ENCODE assay signal across 8 mouse cellular contexts in the genomic region with DNA sequence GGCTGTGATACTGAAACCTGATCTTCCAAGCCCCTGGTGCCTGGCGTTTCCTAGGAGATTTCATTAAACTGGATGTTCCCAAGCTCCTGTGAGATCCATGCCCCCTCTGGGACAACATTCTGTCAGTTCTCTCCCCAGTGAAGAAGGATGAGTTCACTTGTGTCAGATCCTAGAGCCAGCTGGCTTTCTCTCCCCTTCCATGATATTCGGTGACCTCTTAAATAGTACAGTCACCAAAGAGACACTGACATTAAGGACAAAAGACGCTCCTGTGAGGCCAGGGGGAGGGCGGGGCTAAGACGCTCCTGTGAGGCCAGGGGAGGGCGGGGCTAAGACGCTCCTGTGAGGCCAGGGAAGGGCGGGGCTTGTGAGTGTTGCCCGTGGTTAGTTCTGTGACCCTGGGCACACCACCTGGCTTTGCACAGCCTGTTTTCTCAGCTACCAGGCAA. TPM values are rescaled to one million over a fixed set of nuclear protein-coding genes. Genes with fewer than 3 reads are reported as not detected.
A peak's percentile ranks its signal among the peaks of the same experiment; 100 is the strongest.
DNase-seq lines count a peak whose midpoint lies in the region; ATAC-seq and TF ChIP-seq lines count a peak whose summit lies in the region.

No protein-coding gene starts in this region.

- TF ChIP-seq POLR2A in bone marrow macrophage, adult 2 months (IDR thresholded peaks at IDR 0.05; ENCODE audit: borderline replicate concordance, low read depth, low read length): no peak

- 4% methylated on average over 9 of the region's 9 CpGs for WGBS in heart, embryonic 13.5 days
- 5% methylated on average over 9 of the region's 9 CpGs for WGBS in kidney, postnatal 0 days

- no peak overlapping the region for H3K27ac ChIP-seq in bone marrow macrophage, adult 2 months (ENCODE audit: insufficient read depth, low read depth, low read length)
- H3K27ac ChIP-seq in heart, embryonic 13.5 days (replicated peaks): no peak overlapping the region
- no peak overlapping the region for H3K27ac ChIP-seq in kidney, postnatal 0 days

- no peak for TF ChIP-seq CTCF in bone marrow macrophage, adult 2 months (IDR thresholded peaks at IDR 0.05; ENCODE audit: low read depth, low read length)
- TF ChIP-seq CTCF in kidney, postnatal 0 days (IDR thresholded peaks at IDR 0.05; ENCODE audit: low read depth): no peak

- H3K9me3 ChIP-seq in heart, embryonic 13.5 days: no peaks in the 10 kb centered on the region
- H3K9me3 ChIP-seq in kidney, postnatal 0 days (replicated peaks; ENCODE audit: low read length): no peaks in the 10 kb centered on the region

- H3K36me3 ChIP-seq in heart, embryonic 13.5 days: no peaks in the 10 kb centered on the region
- H3K36me3 ChIP-seq in kidney, postnatal 0 days (ENCODE audit: insufficient read depth, low read length): no peaks in the 10 kb centered on the region

- peaks cover 12% of the 10 kb centered on the region for H3K27me3 ChIP-seq in heart, embryonic 13.5 days (replicated peaks)
- 0 out of 2 replicates have a peak, but pooled peaks cover 3% of the 10 kb centered on the region for H3K27me3 ChIP-seq in kidney, postnatal 0 days (ENCODE audit: insufficient read depth, low read length)

- peak overlapping the region; percentile 59 for H3K4me2 ChIP-seq in heart, embryonic 13.5 days
- peak overlapping the region; percentile 41 for H3K4me2 ChIP-seq in kidney, postnatal 0 days (ENCODE audit: low read length)

- ATAC-seq in heart, embryonic 13.5 days (ENCODE audit: extremely low read depth, insufficient number of reproducible peaks, low FRiP score, low TSS enrichment): no peak; the same call in 1 of the 2 replicates
- peak; percentile 64; the same call in 1 of the 2 replicates for ATAC-seq in kidney, postnatal 0 days (replicated peaks; ENCODE audit: low FRiP score, low read depth)
- peak; percentile 85 for ATAC-seq in megakaryocyte, adult 5-6 weeks (ENCODE audit: poor library complexity, severe bottlenecking)

- H3K4me1 ChIP-seq in bone marrow macrophage, adult 2 months (ENCODE audit: control insufficient read depth, insufficient read depth, low read length): peaks cover 14% of the 10 kb centered on the region
- peaks cover 51% of the 10 kb centered on the region for H3K4me1 ChIP-seq in heart, embryonic 13.5 days
- peaks cover 19% of the 10 kb centered on the region for H3K4me1 ChIP-seq in kidney, postnatal 0 days (replicated peaks; ENCODE audit: insufficient read depth, low read length)

- 0 out of 2 replicates have a peak overlapping the region, but pooled peaks have one; percentile 5 for H3K9ac ChIP-seq in heart, embryonic 13.5 days
- H3K9ac ChIP-seq in kidney, postnatal 0 days (ENCODE audit: low read depth, low read length): no peak overlapping the region

- H3K4me3 ChIP-seq in bone marrow macrophage, adult 2 months (ENCODE audit: insufficient read depth, low read length): 0 out of 2 replicates have a peak overlapping the region, but pooled peaks have one; percentile 4
- H3K4me3 ChIP-seq in heart, embryonic 13.5 days: peak overlapping the region; percentile 8; the same call in 1 of the 2 replicates
- H3K4me3 ChIP-seq in kidney, postnatal 0 days (replicated peaks; ENCODE audit: low read depth, low read length): no peak overlapping the region

- DNase-seq in cerebellum, postnatal 25 days: peak; percentile 37 to 64
- no peak for DNase-seq in cerebellum, postnatal 4 days (ENCODE audit: low spot score in 2 of 2)
- DNase-seq in kidney, postnatal 0 days (ENCODE audit: low spot score): peak; percentile 70
- DNase-seq in spleen, postnatal 36 days (ENCODE audit: low spot score in 2 of 2): peak; percentile 69 to 74
- DNase-seq in frontal cortex, postnatal 25 days (ENCODE audit: low spot score in 2 of 2): no peak

RNA-seq across cellular contexts. Expression of a gene that starts 31.7 kb away (rescaled TPM):
- not detected in 2 replicates for polyA plus RNA-seq in bone marrow macrophage, adult 2 months (2012; ENCODE audit: insufficient read depth, insufficient read length, missing spikeins)
- polyA plus RNA-seq in heart, embryonic 13.5 days (2015; fragmentation: Nextera tagmentation; extraction: Ambion mirVana): 0.36 TPM in 1 of 2 replicates, not detected in the other
- not detected in 2 replicates for polyA plus RNA-seq in kidney, postnatal 0 days (2015; fragmentation: Nextera tagmentation; extraction: Ambion mirVana)
- total RNA-seq in megakaryocyte, adult 5-6 weeks (2015): not detected in 2 replicates
- not detected in 2 replicates for total RNA-seq in megakaryocyte, adult 5-6 weeks (2017)

Comparison
In these comparisons a context has a peak if more than half of its experiments do, and no peak if none do; other contexts are left out.
1. DNase-seq: peak in cerebellum, postnatal 25 days (2 of 2), kidney, postnatal 0 days (single experiment) and spleen, postnatal 36 days (2 of 2); none in cerebellum, postnatal 4 days (0 of 2) and frontal cortex, postnatal 25 days (0 of 2).